Mouse (Mus musculus) E14TG2a.4 (cell line): ENCODE results near the gene Cav2.

Experiments used
- H3K27me3 ChIP-seq: 2 replicates; pipeline ENCODE4 v1.6.1; 2014; ENCODE audit warnings: low read length, control low read depth; ENCODE audit not compliant: insufficient read depth
- H3K36me3 ChIP-seq: 2 replicates; pipeline ENCODE4 v1.6.1; 2014; ENCODE audit warnings: low read length, control low read depth; ENCODE audit not compliant: insufficient read depth
- H3K4me1 ChIP-seq: replicated peaks from 2 replicates; pipeline ENCODE4 v1.6.1; 2014; ENCODE audit warnings: low read depth, low read length, control low read depth
- H3K4me3 ChIP-seq: replicated peaks from 2 replicates; pipeline ENCODE4 v1.5.1; 2014; ENCODE audit warnings: mild to moderate bottlenecking, low read length
- H3K9me3 ChIP-seq: 2 replicates; pipeline ENCODE4 v1.6.1; 2014; ENCODE audit warnings: low read length, control low read depth
- CTCF ChIP-seq: conservative IDR thresholded peaks from 2 replicates; pipeline ENCODE4 v1.5.1; 2014; ENCODE audit warnings: low read length
- NANOG ChIP-seq: IDR thresholded peaks from 2 replicates; pipeline ENCODE4 v1.6.1; 2014; ENCODE audit warnings: borderline replicate concordance, low read length, mixed read lengths
- POU5F1 ChIP-seq: IDR thresholded peaks from 2 replicates; pipeline ENCODE4 v1.6.1; 2014; ENCODE audit warnings: low read length, borderline replicate concordance

Gene Cav2

DNA sequence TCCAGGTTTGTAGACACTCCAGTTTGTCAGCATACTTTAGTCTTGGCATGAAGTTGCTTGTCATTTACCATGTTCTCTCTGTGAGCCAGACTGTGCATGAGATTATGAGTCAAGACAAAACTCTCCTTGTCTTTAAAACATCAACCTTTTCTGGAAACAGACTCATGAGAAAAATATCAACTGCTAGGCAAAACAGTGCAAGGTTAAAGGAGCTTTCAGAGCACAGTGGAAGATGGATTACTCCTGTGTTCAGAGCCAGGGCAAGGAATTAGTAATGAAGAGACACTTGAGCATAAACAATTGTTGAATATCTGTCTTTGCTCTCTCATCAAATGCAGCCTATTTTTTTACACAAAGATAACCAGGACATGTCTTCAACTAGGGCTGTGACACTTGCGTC lies 22.1 kb upstream of the Cav2 start:
- Histone ChIP-seq H3K9me3 (no peaks in the 10 kb centered on the region), H3K4me3 (no peak overlapping the region), H3K4me1 (no peaks in the 10 kb centered on the region), H3K27me3 (no peaks in the 10 kb centered on the region), H3K36me3 (no peaks in the 10 kb centered on the region)
- TF ChIP-seq NANOG (no peak), CTCF (no peak), POU5F1 (no peak)

GRCm38 (mm10) chr6:17262786-17263185 lies 18.2 kb upstream of the Cav2 start:
- H3K9me3 ChIP-seq = no peaks in the 10 kb centered on the region
- H3K4me1 ChIP-seq = no peaks in the 10 kb centered on the region
- H3K36me3 ChIP-seq = no peaks in the 10 kb centered on the region
- no peaks in the 10 kb centered on the region for H3K27me3 ChIP-seq
- no peak overlapping the region for H3K4me3 ChIP-seq
- TF ChIP-seq NANOG (no peak), CTCF (no peak), POU5F1 (no peak)

GRCm38 (mm10) chr6:17265043-17265442 lies 15.9 kb upstream of the Cav2 start:
- no peak overlapping the region for H3K4me3 ChIP-seq
- H3K36me3 ChIP-seq = no peaks in the 10 kb centered on the region
- H3K27me3 ChIP-seq = no peaks in the 10 kb centered on the region
- no peaks in the 10 kb centered on the region for H3K9me3 ChIP-seq
- no peak for TF ChIP-seq POU5F1
- TF ChIP-seq CTCF = no peak
- TF ChIP-seq NANOG = no peak
- H3K4me1 ChIP-seq = no peaks in the 10 kb centered on the region

DNA sequence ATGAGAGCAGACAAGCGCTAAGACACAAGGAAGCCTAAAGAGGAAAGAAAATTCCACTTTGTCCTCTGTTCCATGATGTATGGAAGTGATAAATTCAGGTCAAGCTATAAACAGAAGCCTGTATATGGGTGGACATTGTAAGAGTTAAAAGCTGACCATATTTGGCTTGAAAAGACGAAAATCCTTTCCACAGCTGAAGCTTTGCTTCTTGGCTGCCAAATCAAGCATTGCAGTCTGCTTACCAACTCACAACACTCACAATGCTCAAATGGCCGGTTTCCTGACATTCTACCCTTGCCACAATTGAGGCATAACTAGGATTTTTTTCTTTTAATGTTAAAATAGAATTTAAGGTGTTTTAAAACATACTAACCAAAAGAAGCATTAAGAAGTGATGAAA lies 14.5 kb upstream of the Cav2 start:
- H3K36me3 ChIP-seq = no peaks in the 10 kb centered on the region
- TF ChIP-seq CTCF (no peak), POU5F1 (no peak), NANOG (no peak)
- H3K27me3 ChIP-seq = no peaks in the 10 kb centered on the region
- no peak overlapping the region for H3K4me3 ChIP-seq
- no peaks in the 10 kb centered on the region for H3K9me3 ChIP-seq
- no peaks in the 10 kb centered on the region for H3K4me1 ChIP-seq

DNA sequence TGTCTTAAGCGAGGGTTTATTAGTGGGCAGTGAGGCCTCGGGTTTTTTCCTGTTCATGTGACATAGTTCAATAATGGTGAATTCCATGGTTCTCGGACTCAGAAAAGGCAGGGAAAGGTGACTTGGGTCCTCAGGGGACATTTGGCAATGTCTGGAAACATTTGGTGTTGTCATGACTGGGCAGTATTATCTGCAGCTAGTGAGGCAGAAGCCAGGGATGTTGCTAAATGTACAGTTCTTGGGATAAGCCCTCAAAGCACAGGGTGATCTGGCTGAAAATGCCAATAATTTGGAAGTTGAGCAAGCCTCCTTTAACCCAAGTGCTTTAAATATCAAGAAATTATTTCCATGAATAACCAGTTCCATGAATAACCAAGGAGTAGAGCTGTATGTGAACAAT lies 2.6 kb upstream of the Cav2 start:
- Histone ChIP-seq H3K36me3 (no peaks in the 10 kb centered on the region), H3K4me1 (peaks cover 17% of the 10 kb centered on the region), H3K27me3 (peaks cover 30% of the 10 kb centered on the region), H3K4me3 (no peak overlapping the region), H3K9me3 (no peaks in the 10 kb centered on the region)
- no peak for TF ChIP-seq NANOG
- no peak for TF ChIP-seq CTCF
- no peak for TF ChIP-seq POU5F1

GRCm38 (mm10) chr6:17281757-17282092 lies 740 bp downstream of the Cav2 start:
- TF ChIP-seq NANOG = no peak
- no peak for TF ChIP-seq CTCF
- no peak for TF ChIP-seq POU5F1
- no peak overlapping the region for H3K4me3 ChIP-seq
- H3K4me1 ChIP-seq = peaks cover 17% of the 10 kb centered on the region
- H3K9me3 ChIP-seq = no peaks in the 10 kb centered on the region
- H3K27me3 ChIP-seq = peaks cover 30% of the 10 kb centered on the region
- H3K36me3 ChIP-seq = no peaks in the 10 kb centered on the region

DNA sequence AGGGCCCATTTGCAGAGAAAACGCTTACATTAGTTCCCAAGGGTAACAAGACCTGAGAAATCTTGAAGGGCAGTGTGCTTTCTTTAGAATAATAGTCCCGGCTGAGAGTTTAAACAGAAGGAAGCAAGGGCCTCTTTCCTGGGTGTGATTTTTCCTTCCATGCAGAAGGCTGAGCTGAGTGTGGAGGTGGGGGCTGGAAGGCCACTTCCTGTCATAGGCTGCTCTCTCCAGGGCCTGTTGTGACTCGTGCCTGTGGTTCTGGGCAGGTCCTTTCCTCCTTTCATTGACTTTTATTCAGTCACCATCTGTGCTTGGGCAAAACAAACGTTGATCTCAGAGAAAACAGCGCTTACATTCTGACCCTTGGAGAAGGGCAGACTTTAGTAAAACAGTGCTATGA lies 1.2 kb downstream of the Cav2 start:
- H3K36me3 ChIP-seq = no peaks in the 10 kb centered on the region
- no peaks in the 10 kb centered on the region for H3K9me3 ChIP-seq
- H3K4me3 ChIP-seq = no peak overlapping the region
- H3K4me1 ChIP-seq = peaks cover 17% of the 10 kb centered on the region
- H3K27me3 ChIP-seq = peaks cover 30% of the 10 kb centered on the region
- TF ChIP-seq CTCF = no peak
- no peak for TF ChIP-seq NANOG
- no peak for TF ChIP-seq POU5F1

- H3K4me3 ChIP-seq = no peak overlapping the region
- H3K36me3 ChIP-seq = no peaks in the 10 kb centered on the region
- peaks cover 17% of the 10 kb centered on the region for H3K4me1 ChIP-seq
- peaks cover 30% of the 10 kb centered on the region for H3K27me3 ChIP-seq
- TF ChIP-seq CTCF (no peak), POU5F1 (no peak), NANOG (no peak)
- H3K9me3 ChIP-seq = no peaks in the 10 kb centered on the region
Observed at GRCm38 (mm10) chr6:17283834-17284233, 2.8 kb downstream of the Cav2 start.

DNA sequence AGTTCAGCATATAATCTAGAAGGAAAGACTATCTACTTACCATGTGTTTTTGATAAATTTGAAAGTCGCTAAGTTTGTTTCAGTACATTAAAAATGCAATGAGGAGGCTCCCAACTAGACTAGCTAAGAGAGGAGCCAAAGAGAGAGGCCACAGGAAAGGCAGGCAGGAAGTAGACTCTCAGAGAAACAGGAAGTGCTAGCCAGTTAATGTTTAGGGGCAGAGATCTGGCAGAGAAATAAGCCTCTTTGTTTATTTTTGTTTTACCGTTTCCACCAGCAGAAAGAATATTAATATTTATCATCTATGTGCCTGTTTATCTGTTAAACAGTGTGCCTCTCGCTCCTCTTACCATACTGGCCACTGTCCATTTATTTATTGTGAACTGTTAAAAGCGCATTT lies 5.4 kb downstream of the Cav2 start:
- Histone ChIP-seq H3K36me3 (no peaks in the 10 kb centered on the region), H3K4me1 (peaks cover 8% of the 10 kb centered on the region), H3K4me3 (no peak overlapping the region), H3K27me3 (peaks cover 11% of the 10 kb centered on the region), H3K9me3 (no peaks in the 10 kb centered on the region)
- no peak for TF ChIP-seq CTCF
- no peak for TF ChIP-seq POU5F1
- no peak for TF ChIP-seq NANOG
